Mouse (Mus musculus): ENCODE measurements at regions not wholly inside any gene's neighbourhood (a gene's known extent, or its start where the extent isn't known, plus 50 kb on each side); places are given as distances from the start of the nearest gene placed in this dataset.

DNA sequence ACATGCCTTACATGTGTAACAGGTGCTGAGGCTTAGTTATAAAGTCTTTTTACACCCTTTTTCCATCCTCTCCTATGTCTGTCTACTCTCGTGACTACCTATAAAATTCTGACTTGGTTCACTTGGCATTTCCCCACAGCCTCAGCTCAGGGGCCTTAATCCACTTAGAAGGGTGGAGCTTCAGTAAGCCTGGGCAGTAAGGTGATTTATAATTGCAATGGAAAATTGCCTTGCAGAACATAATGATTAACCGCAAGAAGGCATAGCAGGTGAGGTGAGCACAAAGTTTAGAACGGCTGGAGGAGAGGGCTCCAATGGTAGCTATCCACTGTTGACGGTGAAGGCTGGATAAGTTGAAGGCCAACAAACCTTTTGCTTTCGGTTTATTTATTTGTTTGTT lies 278.1 kb upstream of the Jarid2 start:
- Histone ChIP-seq H3K27ac (ENCODE audit: insufficient read depth, low read length) (no peak overlapping the region), H3K4me1 (ENCODE audit: control insufficient read depth, insufficient read depth, low read length) (no peaks in the 10 kb centered on the region), H3K4me3 (ENCODE audit: insufficient read depth, low read length) (no peak overlapping the region)
- no peak for TF ChIP-seq POLR2A (IDR thresholded peaks at IDR 0.05; ENCODE audit: extremely low read depth, insufficient read depth, low read length)
- TF ChIP-seq CTCF (IDR thresholded peaks at IDR 0.05; ENCODE audit: extremely low read depth, insufficient read depth, low read length) = no peak

DNA sequence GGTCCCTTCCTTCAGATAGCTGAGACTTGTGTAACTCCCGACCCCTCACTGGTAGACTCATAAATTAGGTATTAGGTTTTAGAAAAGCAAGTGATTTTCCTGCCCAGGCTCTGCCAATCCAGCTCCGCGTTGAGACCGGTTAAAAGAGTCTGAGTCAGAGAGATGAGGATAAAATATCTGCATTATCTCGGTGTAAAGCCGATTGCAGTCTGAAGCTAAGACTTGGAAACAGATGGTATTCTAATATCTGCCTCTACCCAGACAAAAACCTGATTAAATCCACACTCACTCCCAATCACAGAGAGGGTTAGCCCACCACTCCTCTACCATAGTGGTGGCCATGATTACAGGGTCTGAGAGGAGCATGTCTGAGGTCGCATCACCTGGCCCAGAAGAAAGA lies 276.1 kb upstream of the Jarid2 start:
- no peak for TF ChIP-seq CTCF (IDR thresholded peaks at IDR 0.05; ENCODE audit: extremely low read depth, insufficient read depth, low read length)
- TF ChIP-seq POLR2A (IDR thresholded peaks at IDR 0.05; ENCODE audit: extremely low read depth, insufficient read depth, low read length) = no peak
- Histone ChIP-seq H3K4me3 (ENCODE audit: insufficient read depth, low read length) (no peak overlapping the region), H3K27ac (ENCODE audit: insufficient read depth, low read length) (no peak overlapping the region), H3K4me1 (ENCODE audit: control insufficient read depth, insufficient read depth, low read length) (no peaks in the 10 kb centered on the region)

DNA sequence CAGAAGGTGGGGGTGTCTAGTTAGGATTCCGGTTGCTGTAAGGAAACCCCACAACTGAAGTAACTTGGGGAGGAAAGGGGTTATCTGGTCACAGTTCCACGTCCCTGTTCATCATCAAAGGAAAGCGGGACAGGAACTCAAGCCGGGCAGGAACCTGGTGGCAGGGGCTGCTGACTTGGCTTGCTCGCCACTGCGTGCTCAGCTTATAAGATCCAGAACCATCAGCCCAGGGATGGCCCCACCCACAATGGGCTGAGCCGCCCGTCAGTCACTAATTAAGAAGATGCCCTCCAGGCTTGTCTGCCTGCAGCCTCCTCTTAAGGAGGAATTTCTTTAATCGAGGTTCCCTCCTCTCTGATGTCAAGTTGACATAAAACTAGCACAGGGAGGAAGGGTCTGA lies 275.1 kb upstream of the Jarid2 start:
- Histone ChIP-seq H3K4me3 (ENCODE audit: insufficient read depth, low read length) (no peak overlapping the region), H3K27ac (ENCODE audit: insufficient read depth, low read length) (no peak overlapping the region), H3K4me1 (ENCODE audit: control insufficient read depth, insufficient read depth, low read length) (no peaks in the 10 kb centered on the region)
- TF ChIP-seq POLR2A (IDR thresholded peaks at IDR 0.05; ENCODE audit: extremely low read depth, insufficient read depth, low read length) (no peak), CTCF (IDR thresholded peaks at IDR 0.05; ENCODE audit: extremely low read depth, insufficient read depth, low read length) (no peak)

DNA sequence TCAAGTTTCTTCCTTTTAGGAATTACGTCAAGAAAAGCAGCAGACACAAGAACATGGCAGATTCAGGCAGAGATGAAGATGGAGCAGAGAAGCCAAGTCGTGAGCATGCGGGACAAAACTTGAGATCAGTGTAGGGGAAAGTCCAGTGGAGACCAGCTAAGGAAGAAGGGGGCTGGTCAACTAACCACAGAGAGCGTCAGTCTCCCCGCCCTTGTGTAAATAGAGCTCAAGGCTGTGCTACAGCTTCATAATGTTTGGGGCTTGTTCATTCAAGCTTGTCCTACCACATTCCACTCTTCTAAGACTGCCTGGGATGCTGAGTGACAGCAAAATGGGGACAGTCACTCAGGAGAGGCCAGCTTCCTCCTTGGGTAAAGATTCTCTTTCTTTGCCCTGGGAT lies 274.1 kb upstream of the Jarid2 start:
- no peak overlapping the region for H3K4me3 ChIP-seq (ENCODE audit: insufficient read depth, low read length)
- TF ChIP-seq CTCF (IDR thresholded peaks at IDR 0.05; ENCODE audit: extremely low read depth, insufficient read depth, low read length) (no peak), POLR2A (IDR thresholded peaks at IDR 0.05; ENCODE audit: extremely low read depth, insufficient read depth, low read length) (no peak)
- H3K27ac ChIP-seq (ENCODE audit: insufficient read depth, low read length) = no peak overlapping the region
- no peaks in the 10 kb centered on the region for H3K4me1 ChIP-seq (ENCODE audit: control insufficient read depth, insufficient read depth, low read length)

DNA sequence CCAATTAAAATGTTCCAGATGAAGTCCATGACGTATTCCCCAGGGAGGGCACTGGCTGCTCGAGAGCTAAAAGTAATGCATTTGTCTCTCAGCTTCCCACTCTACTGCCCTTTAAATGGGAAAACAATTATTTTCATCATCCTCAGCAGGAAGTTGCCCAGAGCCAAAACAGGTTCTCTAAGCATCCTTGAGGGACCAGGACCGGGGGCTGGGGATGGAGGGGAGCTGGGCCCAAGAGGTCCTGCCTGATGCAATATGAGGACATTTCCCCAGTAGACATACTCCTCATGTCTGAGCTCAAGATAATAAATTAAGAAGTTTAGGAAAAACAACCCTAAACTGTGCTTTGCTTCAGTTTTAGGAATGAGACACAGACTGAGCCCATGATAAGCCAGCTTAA lies 270.5 kb upstream of the Jarid2 start:
- no peak overlapping the region for H3K4me3 ChIP-seq (ENCODE audit: insufficient read depth, low read length)
- no peak for TF ChIP-seq CTCF (IDR thresholded peaks at IDR 0.05; ENCODE audit: extremely low read depth, insufficient read depth, low read length)
- no peak for TF ChIP-seq POLR2A (IDR thresholded peaks at IDR 0.05; ENCODE audit: extremely low read depth, insufficient read depth, low read length)

DNA sequence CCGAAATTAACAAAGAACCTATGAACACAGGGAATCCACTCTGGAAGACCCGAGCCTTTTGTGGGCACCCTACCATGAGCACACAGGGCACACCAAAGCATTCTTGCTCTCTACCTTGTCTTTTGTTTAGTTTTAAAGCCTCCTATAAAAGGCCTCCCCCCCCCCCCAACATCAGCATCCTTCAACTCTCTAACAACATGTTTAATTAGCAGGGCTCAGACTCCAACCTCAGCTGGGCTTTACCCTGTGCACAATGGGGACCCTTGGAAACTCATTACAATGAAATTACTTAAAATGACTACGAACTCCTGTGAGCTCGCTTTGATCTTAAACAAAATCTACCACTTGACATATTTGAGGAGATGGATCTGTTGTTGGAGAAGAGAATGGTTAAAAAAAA lies 270.1 kb upstream of the Jarid2 start:
- no peak for TF ChIP-seq CTCF (IDR thresholded peaks at IDR 0.05; ENCODE audit: extremely low read depth, insufficient read depth, low read length)
- TF ChIP-seq POLR2A (IDR thresholded peaks at IDR 0.05; ENCODE audit: extremely low read depth, insufficient read depth, low read length) = no peak
- H3K4me3 ChIP-seq (ENCODE audit: insufficient read depth, low read length) = no peak overlapping the region
- no peaks in the 10 kb centered on the region for H3K4me1 ChIP-seq (ENCODE audit: control insufficient read depth, insufficient read depth, low read length)
- H3K27ac ChIP-seq (ENCODE audit: insufficient read depth, low read length) = no peak overlapping the region

More for the DNA sequence above, 270.5 kb upstream of the Jarid2 start:
- Histone ChIP-seq H3K27ac (ENCODE audit: insufficient read depth, low read length) (no peak overlapping the region), H3K4me1 (ENCODE audit: control insufficient read depth, insufficient read depth, low read length) (no peaks in the 10 kb centered on the region)

DNA sequence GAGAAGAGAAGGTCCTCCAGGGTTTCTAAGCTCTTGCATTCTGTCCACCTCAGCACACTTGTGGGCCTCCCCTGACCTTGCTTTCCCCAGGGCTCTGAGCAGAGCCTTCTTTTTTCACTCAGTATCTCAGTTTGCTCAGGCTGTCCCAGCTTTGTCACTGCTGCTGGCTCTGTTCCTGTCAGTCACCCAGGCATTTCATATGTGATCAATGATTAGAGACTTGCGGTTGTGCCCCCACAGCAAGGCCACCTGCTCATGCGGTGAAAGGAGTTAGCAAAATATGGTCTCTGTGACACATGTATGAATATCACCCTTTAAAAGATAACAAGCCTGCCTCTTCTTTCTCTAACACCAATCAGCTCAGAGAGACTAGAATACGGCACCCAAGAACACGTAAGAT lies 265.6 kb upstream of the Jarid2 start:
- Histone ChIP-seq H3K27ac (ENCODE audit: insufficient read depth, low read length) (no peak overlapping the region), H3K4me3 (ENCODE audit: insufficient read depth, low read length) (no peak overlapping the region), H3K4me1 (ENCODE audit: control insufficient read depth, insufficient read depth, low read length) (no peaks in the 10 kb centered on the region)
- TF ChIP-seq POLR2A (IDR thresholded peaks at IDR 0.05; ENCODE audit: extremely low read depth, insufficient read depth, low read length) (no peak), CTCF (IDR thresholded peaks at IDR 0.05; ENCODE audit: extremely low read depth, insufficient read depth, low read length) (no peak)

DNA sequence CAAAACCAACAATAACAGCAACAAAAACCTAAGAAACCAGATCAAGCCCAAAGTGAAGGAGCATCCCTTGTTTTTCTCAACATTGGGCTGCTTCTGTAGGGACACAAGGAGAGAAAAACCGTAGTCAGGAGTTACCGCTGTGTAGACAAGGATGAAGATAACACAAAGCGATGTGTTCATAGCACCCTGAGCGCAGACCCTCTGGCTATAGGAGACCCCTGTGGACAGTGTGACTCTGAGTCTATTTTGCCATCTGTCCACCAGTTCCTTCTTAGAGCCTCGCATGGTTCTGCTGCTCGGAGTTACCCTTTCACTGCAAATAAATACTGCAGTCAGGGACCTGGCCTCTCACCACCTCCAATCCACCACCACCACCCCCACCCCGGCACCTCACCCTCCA lies 263.7 kb upstream of the Jarid2 start:
- no peak for TF ChIP-seq CTCF (IDR thresholded peaks at IDR 0.05; ENCODE audit: extremely low read depth, insufficient read depth, low read length)
- no peak for TF ChIP-seq POLR2A (IDR thresholded peaks at IDR 0.05; ENCODE audit: extremely low read depth, insufficient read depth, low read length)
- no peaks in the 10 kb centered on the region for H3K4me1 ChIP-seq (ENCODE audit: control insufficient read depth, insufficient read depth, low read length)
- no peak overlapping the region for H3K4me3 ChIP-seq (ENCODE audit: insufficient read depth, low read length)
- no peak overlapping the region for H3K27ac ChIP-seq (ENCODE audit: insufficient read depth, low read length)

DNA sequence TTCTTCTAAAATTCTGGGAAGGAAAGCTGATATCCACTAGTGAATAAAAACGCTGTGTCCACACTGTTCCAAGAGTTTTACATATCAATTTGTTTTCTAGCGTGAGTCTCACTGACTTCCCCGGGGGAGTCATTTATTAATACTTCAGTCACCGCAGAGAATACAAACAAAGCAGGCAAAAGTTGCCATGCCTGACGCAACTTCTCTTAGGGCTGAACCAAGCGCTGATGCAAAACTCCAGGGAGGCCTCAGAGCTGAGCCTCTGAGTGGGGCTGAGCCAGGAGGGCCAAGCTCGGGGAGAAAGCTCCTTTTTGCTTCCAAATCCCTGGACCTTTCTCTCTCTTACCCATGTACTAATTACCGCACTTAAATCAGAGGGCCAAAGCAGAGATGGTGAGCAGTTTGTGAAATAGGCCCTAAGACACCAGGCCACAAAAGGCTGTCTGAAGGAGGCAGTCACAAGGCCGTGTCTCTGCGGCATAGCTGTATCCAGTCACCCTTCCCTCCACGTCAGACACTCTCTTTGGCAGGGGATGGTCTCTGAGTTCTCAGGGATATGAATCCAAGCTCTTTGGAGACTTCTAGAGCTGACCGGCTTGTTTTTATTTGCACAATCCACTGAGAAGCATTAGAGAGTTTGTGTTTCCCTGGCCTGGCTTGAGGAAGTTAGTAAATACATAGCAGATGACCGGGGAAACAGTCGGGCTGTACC lies 260.2 kb upstream of the Jarid2 start:
- no peak for TF ChIP-seq CTCF (IDR thresholded peaks at IDR 0.05; ENCODE audit: extremely low read depth, insufficient read depth, low read length)
- TF ChIP-seq POLR2A (IDR thresholded peaks at IDR 0.05; ENCODE audit: extremely low read depth, insufficient read depth, low read length) = no peak

DNA sequence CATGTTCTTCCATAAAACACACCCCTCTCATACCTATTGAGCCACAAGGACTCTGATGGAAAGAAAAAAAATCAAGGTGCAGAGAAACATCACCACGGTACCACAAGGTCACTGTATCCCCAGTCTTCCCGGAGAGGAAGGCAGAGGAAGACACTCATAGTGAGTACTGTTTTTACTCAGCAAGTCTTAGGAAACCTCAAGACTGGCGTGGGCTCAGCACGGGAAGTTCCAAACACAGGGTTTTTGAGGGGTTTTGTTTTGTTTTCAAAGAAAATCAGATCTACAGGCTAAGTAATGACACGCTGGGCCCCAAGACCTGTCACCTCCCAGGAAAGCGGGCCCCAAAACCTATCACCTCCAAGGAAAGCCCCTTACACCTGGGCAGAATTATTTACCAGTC lies 259.6 kb upstream of the Jarid2 start:
- no peak overlapping the region for H3K27ac ChIP-seq (ENCODE audit: insufficient read depth, low read length)
- TF ChIP-seq CTCF (IDR thresholded peaks at IDR 0.05; ENCODE audit: extremely low read depth, insufficient read depth, low read length) (no peak), POLR2A (IDR thresholded peaks at IDR 0.05; ENCODE audit: extremely low read depth, insufficient read depth, low read length) (no peak)
- H3K4me3 ChIP-seq (ENCODE audit: insufficient read depth, low read length) = no peak overlapping the region
- no peaks in the 10 kb centered on the region for H3K4me1 ChIP-seq (ENCODE audit: control insufficient read depth, insufficient read depth, low read length)

More for the DNA sequence above, 260.2 kb upstream of the Jarid2 start:
- H3K4me3 ChIP-seq (ENCODE audit: insufficient read depth, low read length) = no peak overlapping the region
- no peaks in the 10 kb centered on the region for H3K4me1 ChIP-seq (ENCODE audit: control insufficient read depth, insufficient read depth, low read length)
- no peak overlapping the region for H3K27ac ChIP-seq (ENCODE audit: insufficient read depth, low read length)
